Mouse (Mus musculus) adrenal gland, postnatal 4 days (tissue): Measurements from ENCODE around the gene Tsnaxip1. TPM values are rescaled to one million over a fixed set of nuclear protein-coding genes. Genes with fewer than 3 reads are reported as not detected.

Experiments used
- DNase-seq, 2 experiments: peaks; one replicate each; pipeline ENCODE4 v3.0.0; 2021 to 2022; ENCODE audit warnings: low spot score in 2 of 2, mixed read lengths in 2 of 2
- long read RNA-seq, 2 experiments: library from polyadenylated mRNA; stranded (forward); transcript quantifications; one replicate each; pipeline ENCODE4 v2.0.0; 2021
- total RNA-seq, 2 experiments: library from RNA; stranded (reverse); gene quantifications; 2 replicates each; pipeline ENCODE4 v1.2.3; 2021

Tsnaxip1 gene
- not detected for total RNA-seq
- long read RNA-seq, experiment 1 = 0 reads
- long read RNA-seq, experiment 2 = 0 reads

DNA sequence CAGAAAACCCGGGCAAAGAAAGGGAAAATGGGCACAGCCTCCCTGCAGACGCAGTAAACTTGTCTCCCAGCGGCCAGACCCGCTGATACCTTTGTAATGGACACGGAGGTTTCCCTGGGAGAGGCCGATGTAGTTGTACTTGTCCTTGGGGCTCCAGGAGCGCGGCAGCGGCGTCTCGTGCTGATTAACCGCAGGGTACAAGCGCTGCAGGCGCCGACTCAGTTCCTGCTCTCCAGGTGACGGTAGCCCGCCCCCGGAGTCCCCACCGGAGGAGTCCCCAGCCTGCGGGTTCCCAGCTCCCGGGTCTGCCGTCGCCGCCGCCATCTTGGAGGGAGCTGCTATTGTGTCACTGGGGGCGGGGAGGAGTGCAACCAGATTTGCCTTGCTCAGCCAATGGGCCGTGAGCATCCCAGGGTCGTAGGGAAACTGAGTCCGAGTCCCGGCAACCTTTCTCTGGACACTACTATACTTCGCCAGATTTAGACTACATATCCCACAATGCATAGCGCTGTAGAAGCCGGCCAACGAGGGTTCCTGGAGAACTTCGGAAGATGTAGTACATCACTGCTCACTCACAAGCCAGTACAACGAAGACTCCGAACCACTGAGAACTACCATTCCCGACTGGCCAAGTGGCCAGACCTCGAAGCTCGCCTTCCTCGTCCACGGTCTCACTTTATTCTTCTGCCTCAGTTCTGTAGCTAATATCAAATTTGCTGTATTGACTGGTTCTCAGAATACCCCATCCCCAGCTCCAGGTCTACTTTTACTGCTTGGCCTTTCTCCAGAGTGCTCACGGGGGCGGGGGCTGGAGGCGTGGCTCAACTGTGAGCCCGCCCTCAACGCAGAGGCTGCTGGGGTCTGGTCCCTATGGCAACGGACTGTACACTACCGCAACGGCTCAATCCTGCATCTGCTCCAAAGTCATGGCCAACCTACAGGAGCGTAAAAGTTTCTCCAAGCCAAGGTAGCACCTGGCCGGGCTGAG lies at the start of gene Tsnaxip1, which contains the start of gene Ranbp10:
Gene Tsnaxip1 (plus strand): TSS at position 871 of the 988 bp plus-strand sequence.
Gene Ranbp10 (minus strand): TSS at position 490 of the 988 bp plus-strand sequence.
- peak; percentile 78 to 91 for DNase-seq

DNA sequence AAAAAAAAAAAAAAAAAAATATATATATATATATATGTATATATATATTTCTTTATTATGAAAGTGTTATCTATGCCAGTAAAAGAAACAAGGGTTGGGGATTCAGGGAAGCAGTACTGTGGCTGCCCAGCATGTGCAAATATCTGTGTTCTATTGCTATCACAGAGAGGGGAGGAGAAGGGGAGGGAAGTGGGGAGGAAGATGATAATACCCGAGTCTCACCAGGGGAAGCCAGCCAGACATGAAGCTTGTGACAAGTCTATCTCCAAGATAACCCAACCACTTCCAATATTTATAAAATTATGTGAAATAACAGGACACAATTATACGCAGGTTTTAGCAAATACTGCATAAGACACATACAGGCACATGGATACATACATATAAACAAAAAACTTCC lies 49.7 kb upstream of the Tsnaxip1 start:
- no peak for DNase-seq

DNA sequence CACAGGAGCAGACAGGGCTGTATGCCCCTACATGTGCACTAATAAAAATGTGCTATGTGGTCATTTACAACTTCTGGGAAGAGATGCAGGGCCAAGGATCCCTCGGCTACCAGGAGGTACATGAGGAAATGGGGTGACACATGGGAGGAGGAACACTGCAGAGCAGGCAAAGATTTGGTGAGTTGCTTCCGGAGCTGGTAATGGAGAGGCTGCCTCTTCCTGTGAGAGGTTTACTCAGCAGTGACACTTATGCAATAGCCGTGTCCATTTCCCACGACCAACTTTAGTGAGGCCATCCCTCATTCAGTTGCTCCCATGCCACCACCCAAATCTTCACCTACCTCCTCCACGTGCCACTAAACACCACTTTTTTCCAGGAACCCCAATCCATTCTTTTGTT lies 47.2 kb upstream of the Tsnaxip1 start:
- no peak for DNase-seq

DNA sequence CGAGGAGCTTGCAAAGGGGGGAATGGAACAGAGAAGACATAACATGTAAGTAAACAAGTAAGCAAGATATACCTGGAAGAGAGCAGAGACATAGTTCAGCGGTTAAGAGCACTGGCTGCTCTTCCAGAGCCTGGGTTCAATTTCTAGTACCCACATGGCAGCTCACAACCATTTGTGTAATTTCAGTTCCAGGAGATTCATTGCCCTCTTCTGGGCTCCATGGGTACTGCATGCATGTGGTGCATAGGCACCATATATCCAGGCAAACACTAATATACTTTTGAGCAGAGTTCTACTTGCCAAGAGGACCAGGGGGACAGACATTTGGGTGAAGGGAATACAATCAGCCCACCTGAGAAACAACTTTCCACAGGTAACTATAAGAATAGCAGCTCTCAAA lies 39.3 kb upstream of the Tsnaxip1 start:
- no peak for DNase-seq

DNA sequence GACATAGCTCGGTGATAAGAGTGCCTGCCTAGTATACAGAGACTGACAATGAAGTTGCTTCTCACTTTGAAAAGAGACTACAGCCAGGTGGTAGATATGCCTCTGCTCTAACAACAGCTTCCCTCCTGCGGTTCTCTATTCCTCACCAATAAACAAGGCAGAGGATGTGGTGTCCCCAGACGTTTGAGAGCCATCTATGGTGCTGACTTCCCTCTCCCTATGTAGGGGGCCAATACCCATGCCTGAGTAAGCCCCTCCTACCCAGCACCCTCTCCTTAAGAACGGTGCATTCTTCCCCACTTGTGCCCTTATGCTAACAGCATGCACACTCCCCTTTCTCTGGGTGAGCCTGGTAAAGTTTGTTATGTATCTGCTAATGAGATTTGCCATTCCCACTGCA lies 38.6 kb upstream of the Tsnaxip1 start:
- DNase-seq = no peak

DNA sequence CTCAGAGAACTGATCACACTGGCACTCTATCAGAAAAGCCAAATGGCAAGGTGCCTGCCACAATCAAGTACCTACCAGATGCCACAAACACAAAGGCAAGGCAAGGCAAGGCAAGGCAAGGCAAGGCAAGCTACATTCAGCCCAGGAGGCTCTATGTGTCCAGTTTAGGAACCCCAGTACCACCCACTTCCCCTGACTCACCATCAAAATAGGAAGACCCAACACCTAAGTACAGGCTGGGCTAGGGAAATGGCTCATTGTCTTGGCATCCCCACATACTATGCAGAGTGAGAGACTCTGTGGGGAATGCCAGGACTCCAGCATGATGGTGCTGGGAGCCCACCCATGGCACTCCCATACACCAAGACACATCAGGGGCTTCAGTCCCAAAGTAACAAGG lies 37.9 kb upstream of the Tsnaxip1 start:
- DNase-seq = no peak

DNA sequence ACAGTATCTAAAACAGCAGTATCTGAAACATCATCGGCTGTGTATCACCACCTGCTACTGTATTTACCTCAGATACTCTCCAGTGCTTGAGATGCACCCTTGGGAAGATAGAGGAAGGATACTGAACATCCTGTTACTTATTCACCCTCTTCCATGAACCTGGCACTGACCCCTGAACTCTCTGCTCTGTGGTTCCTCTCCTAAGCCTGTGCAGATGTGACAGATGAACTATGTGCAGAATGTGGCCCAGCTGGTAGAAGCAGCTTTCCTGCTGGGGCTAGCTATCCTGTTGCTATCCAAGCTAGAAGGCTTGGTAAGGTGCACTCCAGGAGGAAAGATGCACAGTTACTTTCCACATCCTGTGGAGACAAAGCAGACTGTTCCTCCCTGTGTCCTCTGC lies 34.2 kb upstream of the Tsnaxip1 start:
- no peak for DNase-seq

DNA sequence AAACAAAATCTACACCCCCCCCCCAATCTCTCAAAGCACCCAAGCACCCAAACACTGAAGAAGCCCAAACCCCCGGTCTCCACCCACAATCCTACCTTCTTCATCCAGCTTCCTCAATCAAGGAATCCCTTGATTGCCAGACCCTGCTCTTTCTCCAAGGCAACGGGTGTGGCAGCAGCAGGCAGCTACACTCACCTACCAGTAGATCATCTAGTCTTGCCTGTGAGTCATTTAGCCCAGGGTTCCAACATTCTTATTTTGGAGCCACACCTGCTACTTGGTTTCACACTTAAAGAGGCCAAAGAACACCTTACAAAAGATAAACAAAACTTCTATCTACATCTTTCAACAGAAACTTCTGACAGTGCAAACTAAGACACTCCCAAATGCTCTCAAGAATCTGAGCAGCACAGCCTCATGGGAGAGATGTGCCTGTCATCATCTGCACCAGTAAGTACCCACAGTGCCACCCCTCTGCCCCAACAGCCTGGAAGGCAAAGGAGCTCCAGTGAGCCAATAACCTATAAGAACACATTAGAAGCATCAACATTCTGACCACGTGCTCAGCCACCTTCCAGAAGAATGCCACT lies 33.4 kb upstream of the Tsnaxip1 start:
- no peak for DNase-seq

DNA sequence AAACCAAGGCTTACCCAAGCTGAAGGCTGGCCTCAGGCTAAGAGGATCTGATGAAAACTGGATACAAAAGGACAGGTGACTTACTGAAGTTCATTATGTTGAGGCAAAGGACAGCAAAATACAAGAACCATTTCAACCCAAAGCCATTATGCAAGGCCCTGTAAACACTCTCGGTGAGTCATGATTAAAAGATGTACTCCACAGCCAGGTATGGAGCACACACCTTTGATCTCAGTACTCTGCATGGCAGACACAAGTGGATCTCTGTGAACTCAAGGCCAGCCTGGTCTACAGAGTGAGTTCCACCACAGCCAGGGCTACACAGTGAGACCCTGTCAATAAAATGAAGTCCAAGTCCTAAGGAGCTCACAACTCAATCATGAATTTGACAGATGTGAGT lies 31.7 kb upstream of the Tsnaxip1 start:
- no peak for DNase-seq

DNA sequence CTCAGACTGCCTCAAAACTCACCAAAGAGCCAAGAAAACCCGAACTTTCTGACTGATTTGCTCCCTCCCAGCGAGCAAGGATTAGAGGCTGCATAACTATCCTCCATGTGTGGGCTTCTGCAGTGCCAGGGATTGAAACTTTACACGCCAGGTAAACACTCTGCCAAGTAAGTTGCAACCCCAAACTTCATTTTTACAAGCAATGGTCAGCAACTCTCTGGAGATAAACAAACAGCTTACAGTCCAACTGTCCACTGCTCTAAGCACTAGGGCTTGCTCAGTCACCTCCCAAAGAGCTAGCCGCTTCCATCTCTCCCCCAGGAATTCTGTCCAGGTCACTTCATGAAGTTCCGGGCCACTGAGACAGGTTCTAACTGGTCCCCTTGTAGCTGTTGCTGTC lies 29.1 kb upstream of the Tsnaxip1 start:
- DNase-seq = no peak

DNA sequence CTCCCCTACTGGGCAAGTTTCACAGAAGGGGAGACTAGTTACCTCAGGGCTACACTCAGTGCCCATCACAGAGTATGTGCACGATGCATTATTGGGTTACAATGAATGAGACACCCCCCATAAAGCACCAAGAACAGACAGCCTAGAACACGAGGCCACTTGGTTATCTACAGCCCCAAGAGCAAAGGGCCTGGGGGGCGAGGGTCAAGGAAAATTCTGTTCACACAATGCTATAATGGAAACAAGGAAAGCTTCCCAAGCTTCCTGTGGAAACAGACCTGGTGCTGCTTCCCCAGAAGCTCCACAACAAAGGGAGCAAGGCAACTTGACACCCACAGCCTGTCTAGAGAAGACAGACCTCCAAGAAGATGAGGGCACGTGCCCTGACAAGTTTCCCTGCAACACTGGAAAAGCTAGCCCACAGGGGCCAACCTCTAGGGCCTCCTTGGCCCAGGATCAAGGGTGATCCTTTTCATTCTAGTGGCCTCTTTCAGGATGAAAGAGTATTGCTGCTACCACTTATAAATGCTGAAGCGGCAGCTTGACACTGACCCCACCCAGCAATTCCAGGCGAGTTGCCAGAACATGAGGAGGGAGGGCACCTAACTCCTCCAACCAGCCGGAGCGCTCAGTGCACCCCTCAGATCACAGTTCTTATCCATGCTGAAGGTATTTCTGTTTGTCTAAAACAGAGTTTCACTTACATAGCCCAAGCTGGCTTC lies 28.3 kb upstream of the Tsnaxip1 start:
- peak; percentile 27 to 64 for DNase-seq

DNA sequence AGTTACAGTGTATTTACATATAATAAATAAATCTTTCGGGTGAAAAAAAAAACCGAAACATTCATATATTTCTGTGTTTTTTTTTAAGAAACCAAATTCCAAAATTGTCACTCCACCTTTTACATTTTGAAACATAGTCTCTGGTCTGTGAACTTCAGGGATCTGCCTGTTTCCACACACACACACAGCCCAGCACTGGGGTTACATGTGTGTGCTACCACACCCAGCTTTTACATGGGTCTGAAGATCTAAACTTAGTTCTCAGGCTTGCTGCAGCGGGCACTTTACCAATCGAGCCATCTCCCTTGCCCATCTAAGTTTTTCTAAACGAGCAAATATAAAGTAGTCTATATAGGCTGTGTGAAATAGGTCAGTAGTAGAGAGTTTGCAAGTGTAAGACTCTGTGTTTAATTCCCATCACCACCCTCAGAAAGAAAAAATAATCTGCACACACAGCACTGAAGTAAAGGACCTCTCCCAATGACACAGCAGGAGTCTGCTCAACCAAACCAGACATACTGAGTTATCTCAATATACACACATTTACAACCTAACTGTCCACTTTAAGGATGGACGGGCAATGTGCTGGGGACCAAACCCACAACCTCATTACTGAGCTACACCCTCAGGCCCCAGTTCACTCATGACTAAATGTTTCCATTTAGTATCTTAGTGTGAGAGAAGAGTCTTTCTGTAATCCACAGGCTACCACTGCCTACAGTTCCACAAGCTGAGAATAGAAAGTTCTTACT lies 26.2 kb upstream of the Tsnaxip1 start:
- DNase-seq = no peak

DNA sequence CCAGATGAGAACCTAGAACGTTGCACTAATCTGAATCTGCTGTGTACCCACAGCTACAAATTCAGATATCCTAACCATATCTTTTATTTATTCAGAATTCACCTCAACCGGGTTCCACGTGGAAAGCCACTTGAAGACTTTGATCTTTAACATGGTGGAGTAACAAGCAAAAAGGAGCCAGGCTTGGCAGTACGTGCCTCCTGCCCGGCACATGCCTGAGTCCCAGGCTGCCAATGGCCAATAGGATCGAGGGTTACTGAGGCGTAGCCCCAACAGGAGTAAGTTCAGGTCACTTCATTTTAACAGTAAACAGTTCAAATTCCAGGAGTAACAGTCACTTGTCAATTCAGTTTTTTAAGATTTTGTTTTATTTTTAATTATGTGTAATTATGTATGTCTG lies 22.7 kb upstream of the Tsnaxip1 start:
- DNase-seq = no peak

DNA sequence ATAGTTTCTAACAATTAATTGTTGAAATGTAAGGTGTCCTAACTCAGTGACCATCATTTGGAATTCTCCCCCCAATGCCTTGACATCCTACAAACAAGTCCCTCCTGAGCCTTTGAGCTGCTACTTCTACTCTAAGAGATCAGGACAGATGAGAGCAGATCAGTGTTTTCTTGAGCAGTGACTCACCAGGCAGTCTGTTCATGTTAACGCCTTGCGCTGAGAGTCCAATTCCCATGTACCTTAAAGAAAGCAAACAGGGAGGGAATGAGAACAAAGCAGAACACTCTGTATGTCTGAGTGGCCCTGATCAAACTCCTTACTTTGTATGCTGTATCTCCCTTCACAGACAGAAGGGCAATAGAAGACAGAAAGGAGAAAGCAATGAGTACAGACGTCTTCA lies 22.2 kb upstream of the Tsnaxip1 start:
- DNase-seq = no peak

DNA sequence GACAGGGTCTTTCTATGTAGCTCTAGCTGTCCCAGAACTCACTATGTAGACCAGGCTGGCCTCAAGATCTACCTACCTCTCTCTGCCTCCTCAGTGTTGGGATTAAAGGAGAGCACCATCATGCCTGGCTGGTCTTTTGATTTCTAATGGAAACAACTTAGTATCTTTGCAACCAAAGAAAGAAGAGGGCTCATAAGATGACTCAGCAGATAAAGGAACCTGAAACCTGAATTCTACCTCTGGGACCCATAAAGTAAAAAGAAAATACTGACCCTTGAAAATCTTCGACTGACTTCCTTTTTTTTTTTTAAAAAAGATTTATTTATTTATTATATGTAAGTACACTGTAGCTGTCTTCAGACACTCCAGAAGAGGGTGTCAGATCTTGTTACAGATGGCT lies 21.6 kb upstream of the Tsnaxip1 start:
- no peak for DNase-seq

DNA sequence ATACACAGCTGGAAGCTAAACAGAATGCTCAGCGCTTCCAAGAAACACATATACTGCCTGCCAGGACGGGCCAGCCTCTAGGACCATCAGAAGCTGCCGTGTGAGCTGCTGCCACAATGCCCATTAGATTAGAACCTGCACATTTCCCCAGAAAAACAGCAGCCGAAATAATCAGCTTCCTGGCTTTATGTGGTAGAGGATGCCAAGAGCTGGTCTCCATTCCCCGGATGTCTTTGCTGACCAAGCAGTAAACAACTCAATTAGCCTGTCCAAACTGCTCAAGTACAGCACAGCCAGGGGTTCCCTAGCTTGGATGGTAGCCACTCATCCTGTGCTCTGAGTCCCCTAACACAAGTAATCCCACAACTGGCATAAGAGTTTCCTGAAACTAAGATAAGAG lies 19.8 kb upstream of the Tsnaxip1 start:
- DNase-seq = no peak

DNA sequence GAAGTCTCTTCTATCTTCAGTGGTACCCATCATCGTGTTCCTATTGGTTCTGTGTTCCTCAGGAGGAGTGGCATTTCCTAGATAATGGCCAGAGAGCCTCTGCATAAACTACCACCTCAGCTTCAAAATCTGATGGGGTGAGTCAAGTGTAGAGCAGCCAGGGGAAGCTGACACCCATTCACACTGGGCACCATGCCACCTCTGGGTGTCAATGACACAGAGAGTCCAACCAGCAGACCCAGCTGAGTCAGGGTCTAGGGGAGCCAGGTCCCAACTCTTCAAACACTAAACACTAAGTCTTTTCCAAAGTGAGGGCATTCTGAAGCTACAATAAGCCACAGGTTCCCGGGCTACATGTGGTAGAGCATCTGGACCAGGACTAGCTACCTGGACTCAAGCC lies 19.1 kb upstream of the Tsnaxip1 start:
- DNase-seq = no peak

DNA sequence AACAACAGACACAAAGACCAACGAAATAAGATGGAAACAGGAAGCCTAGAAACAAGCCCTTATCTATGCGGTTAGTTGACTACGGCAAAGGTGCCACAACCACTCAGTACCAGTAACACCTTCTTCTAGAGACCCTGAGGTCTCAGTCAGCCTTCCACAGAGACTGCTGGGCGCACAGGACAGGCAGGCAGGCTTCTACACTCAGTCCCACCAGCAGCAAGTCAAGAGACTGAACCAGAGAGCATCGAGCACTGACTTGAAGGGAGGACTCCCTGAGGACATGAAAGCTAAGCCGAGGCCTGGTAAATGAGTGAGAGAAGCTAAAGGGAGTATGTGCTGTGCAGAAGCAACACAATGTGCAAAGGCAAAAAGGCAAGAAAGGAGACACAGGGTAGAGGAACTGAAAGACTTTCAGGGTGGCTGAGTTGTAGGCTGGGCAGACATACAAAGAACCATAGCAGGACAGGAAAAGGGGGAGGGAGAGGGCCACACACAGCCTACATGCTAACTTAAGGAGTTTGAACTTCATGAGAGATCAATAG lies 17.2 kb upstream of the Tsnaxip1 start:
- no peak for DNase-seq

DNA sequence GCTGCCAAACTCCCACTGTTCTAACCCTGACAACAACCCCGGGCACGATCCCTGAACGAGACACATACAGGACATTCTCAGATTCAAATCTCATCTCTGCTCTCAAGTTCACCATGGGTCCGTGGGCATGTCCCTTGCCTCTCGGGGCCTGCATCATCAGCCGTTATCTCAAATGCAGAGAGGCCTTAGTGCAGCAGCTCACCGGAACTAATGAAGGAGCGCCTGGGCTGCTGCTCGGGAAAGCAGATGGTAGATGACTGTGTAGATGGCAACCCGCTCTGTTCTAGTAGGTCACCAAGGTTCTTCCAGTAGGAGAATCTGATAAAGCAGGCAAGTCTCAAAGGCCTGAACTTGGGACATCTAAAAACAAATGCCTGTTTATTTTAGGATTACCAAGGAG lies 16.5 kb upstream of the Tsnaxip1 start:
- DNase-seq = no peak

DNA sequence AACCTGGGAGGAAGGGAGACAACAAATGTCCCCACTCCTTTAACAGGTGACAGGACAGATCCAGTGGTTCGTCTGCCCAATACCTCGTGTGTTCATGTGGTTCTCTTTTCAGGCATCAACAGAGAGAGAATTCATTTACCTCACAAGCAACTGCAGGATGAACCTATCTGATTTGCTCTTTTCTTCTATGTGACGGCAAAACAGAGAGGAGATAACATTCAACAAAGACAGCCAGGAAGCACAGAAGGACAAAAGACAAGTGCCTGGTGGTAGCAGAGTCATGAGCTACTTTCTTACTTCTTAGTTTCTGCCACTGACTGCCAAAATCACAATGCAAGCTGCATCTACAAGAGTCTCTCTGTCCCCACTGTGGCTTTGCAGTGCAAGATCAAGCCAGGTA lies 16.0 kb upstream of the Tsnaxip1 start:
- DNase-seq = no peak

DNA sequence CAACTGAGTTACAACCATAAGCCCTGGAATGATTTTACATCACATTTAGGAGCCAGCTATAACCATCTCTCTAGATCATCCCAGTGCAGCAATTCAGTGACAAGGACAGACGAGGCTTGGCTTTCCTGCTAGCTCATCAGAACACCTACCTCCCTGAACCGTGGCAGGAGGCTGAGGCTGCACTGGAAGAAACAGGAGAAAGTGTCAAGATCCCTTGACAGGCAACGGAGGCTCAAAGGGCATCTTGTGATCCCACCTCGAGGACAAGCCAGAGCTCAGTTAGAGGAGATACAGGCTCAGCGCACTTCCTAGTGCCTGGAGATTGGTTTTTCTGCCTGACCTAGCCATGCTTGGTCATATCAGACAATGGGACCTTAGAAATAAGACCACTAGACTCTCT lies 15.0 kb upstream of the Tsnaxip1 start:
- no peak for DNase-seq
